9 mouse cellular contexts compared by ENCODE assay signal in genomic region chr5:108677605-108678295, GRCm38 (mm10). TPM values are rescaled to one million over a fixed set of nuclear protein-coding genes. Genes with fewer than 3 reads are reported as not detected.
DNase-seq lines count a peak whose midpoint lies in the region; ATAC-seq and TF ChIP-seq lines count a peak whose summit lies in the region.
"Had no signal": no experiment of that assay in that cellular context is flagged by ENCODE, and none has a peak within 500 bp of the region (broad histone marks: within the 10 kb centered on the region; RNA-seq: fewer than 3 reads in every experiment).

No protein-coding gene starts in this region.

- TF ChIP-seq CTCF in kidney, adult 2 months (conservative IDR thresholded peaks at IDR 0.05; ENCODE audit: insufficient read depth, insufficient read length, low read depth, low read length), result no peak

- H3K36me3 ChIP-seq in kidney, adult 2 months (ENCODE audit: control insufficient read depth, insufficient read depth, low read length), result no peaks in the 10 kb centered on the region
- H3K36me3 ChIP-seq in limb, embryonic 10.5 days, result 0 out of 2 replicates have a peak, but pooled peaks cover 10% of the 10 kb centered on the region
- H3K36me3 ChIP-seq in midbrain, embryonic 15.5 days (replicated peaks), result no peaks in the 10 kb centered on the region

- no peak for TF ChIP-seq POLR2A in kidney, adult 2 months (IDR thresholded peaks at IDR 0.05; ENCODE audit: low read depth, low read length)

- WGBS in kidney, adult 2 months, result 12% methylated on average over 25 of the region's 25 CpGs
- WGBS in limb, embryonic 10.5 days, result 5% methylated on average over 25 of the region's 25 CpGs
- WGBS in midbrain, embryonic 15.5 days, result 2% methylated on average over 25 of the region's 25 CpGs

- H3K9ac ChIP-seq in midbrain, embryonic 15.5 days, result peak overlapping the region; percentile 47

- H3K4me2 ChIP-seq in midbrain, embryonic 15.5 days, result peak overlapping the region; percentile 65

- H3K27ac ChIP-seq in kidney, adult 2 months (ENCODE audit: insufficient read depth, low read depth, low read length), result peak overlapping the region; percentile 90
- H3K27ac ChIP-seq in limb, embryonic 10.5 days, result peak overlapping the region; percentile 86
- peak overlapping the region; percentile 92 for H3K27ac ChIP-seq in midbrain, embryonic 15.5 days

- DNase-seq in adrenal gland, adult (ENCODE audit: inconsistent age in 2 of 2, low spot score in 1 of 2), result peak; percentile 64 to 79
- DNase-seq in adrenal gland, adult 8-10 months, result no peak
- peak; percentile 85 to 86 for DNase-seq in cerebellum, postnatal 10 days
- DNase-seq in frontal cortex, adult 2 months (ENCODE audit: extremely low spot score in 1 of 2, low spot score in 1 of 2), result peak; percentile 80 to 85
- peak; percentile 69 for DNase-seq in kidney, adult 2 months
- peak; percentile 76 for DNase-seq in limb, embryonic 10.5 days (ENCODE audit: low spot score)
- no peak for DNase-seq in ovary, postnatal 10 days (ENCODE audit: low spot score)

- H3K27me3 ChIP-seq in kidney, adult 2 months (replicated peaks; ENCODE audit: control insufficient read depth, insufficient read depth, low read length), result no peaks in the 10 kb centered on the region
- H3K27me3 ChIP-seq in limb, embryonic 10.5 days (ENCODE audit: low read depth, poor library complexity, severe bottlenecking), result no peaks in the 10 kb centered on the region
- no peaks in the 10 kb centered on the region for H3K27me3 ChIP-seq in midbrain, embryonic 15.5 days (replicated peaks)

- no peaks in the 10 kb centered on the region for H3K9me3 ChIP-seq in limb, embryonic 10.5 days (replicated peaks)
- no peaks in the 10 kb centered on the region for H3K9me3 ChIP-seq in midbrain, embryonic 15.5 days

- H3K4me3 ChIP-seq in kidney, adult 2 months (ENCODE audit: insufficient read depth, low read depth, low read length), result peak overlapping the region; percentile 36; the same call in 1 of the 2 replicates
- peak overlapping the region; percentile 49 for H3K4me3 ChIP-seq in limb, embryonic 10.5 days
- H3K4me3 ChIP-seq in midbrain, embryonic 15.5 days, result peak overlapping the region; percentile 35

- ATAC-seq in midbrain, embryonic 15.5 days (replicated peaks), result peak; percentile 92

- H3K4me1 ChIP-seq in kidney, adult 2 months (ENCODE audit: control insufficient read depth, insufficient read depth, low read length), result peaks cover 22% of the 10 kb centered on the region
- peaks cover 19% of the 10 kb centered on the region for H3K4me1 ChIP-seq in limb, embryonic 10.5 days
- H3K4me1 ChIP-seq in midbrain, embryonic 15.5 days, result peaks cover 16% of the 10 kb centered on the region

RNA-seq across cellular contexts. Expression of gene Slc26a1, which starts 2.4 kb away (rescaled TPM):
- total RNA-seq in adrenal gland, adult 8-10 months (2022), result under 1 TPM; 0.14 to 0.46 (median 0.19) TPM
- 1.4 and 1.7 TPM in 2 replicates for polyA plus RNA-seq in frontal cortex, adult 2 months (2012; rRNA removed)
- 257 and 309 TPM in 2 replicates for polyA plus RNA-seq in kidney, adult 2 months (2012; rRNA removed)
- polyA plus RNA-seq in limb, embryonic 10.5 days (2016; fragmentation: Nextera tagmentation; extraction: Ambion mirVana), result 0.43 and 0.61 TPM in 2 replicates
- polyA plus RNA-seq in midbrain, embryonic 15.5 days (2015; fragmentation: Nextera tagmentation; extraction: Ambion mirVana), result 4.0 and 4.1 TPM in 2 replicates
- polyA plus RNA-seq: large intestine, adult 2 months had no signal

RNA-seq across cellular contexts. Expression of gene Dgkq, which starts 8.3 kb away (rescaled TPM):
- 10 to 100 TPM; 15.3 to 39.9 (median 31.0) TPM for total RNA-seq in adrenal gland, adult 8-10 months (2022)
- polyA plus RNA-seq in frontal cortex, adult 2 months (2012; rRNA removed), result 52.4 and 59.1 TPM in 2 replicates
- polyA plus RNA-seq in kidney, adult 2 months (2012; rRNA removed), result 27.9 and 34.8 TPM in 2 replicates
- 10.6 and 13.4 TPM in 2 replicates for polyA plus RNA-seq in limb, embryonic 10.5 days (2016; fragmentation: Nextera tagmentation; extraction: Ambion mirVana)
- polyA plus RNA-seq in midbrain, embryonic 15.5 days (2015; fragmentation: Nextera tagmentation; extraction: Ambion mirVana), result 33.9 and 36.7 TPM in 2 replicates

RNA-seq across cellular contexts. Expression of gene Fgfrl1, which starts 14.4 kb away (rescaled TPM):
- 10 to 100 TPM; 29.5 to 52.6 (median 34.7) TPM for total RNA-seq in adrenal gland, adult 8-10 months (2022)
- polyA plus RNA-seq in frontal cortex, adult 2 months (2012; rRNA removed), result 38.9 and 42.3 TPM in 2 replicates
- polyA plus RNA-seq in kidney, adult 2 months (2012; rRNA removed), result 65.1 and 74.8 TPM in 2 replicates
- polyA plus RNA-seq in limb, embryonic 10.5 days (2016; fragmentation: Nextera tagmentation; extraction: Ambion mirVana), result 35.9 and 43.1 TPM in 2 replicates
- polyA plus RNA-seq in midbrain, embryonic 15.5 days (2015; fragmentation: Nextera tagmentation; extraction: Ambion mirVana), result 5.5 and 6.0 TPM in 2 replicates

RNA-seq across cellular contexts. Expression of gene Idua, which starts 17.6 kb away (rescaled TPM):
- total RNA-seq in adrenal gland, adult 8-10 months (2022), result 10 to 100 TPM; 17.5 to 31.1 (median 22.6) TPM
- 29.2 and 29.7 TPM in 2 replicates for polyA plus RNA-seq in frontal cortex, adult 2 months (2012; rRNA removed)
- polyA plus RNA-seq in kidney, adult 2 months (2012; rRNA removed), result 9.1 and 12.7 TPM in 2 replicates
- polyA plus RNA-seq in limb, embryonic 10.5 days (2016; fragmentation: Nextera tagmentation; extraction: Ambion mirVana), result 9.6 and 11.8 TPM in 2 replicates
- 12.1 and 15.9 TPM in 2 replicates for polyA plus RNA-seq in midbrain, embryonic 15.5 days (2015; fragmentation: Nextera tagmentation; extraction: Ambion mirVana)

RNA-seq across cellular contexts. Expression of gene Tmem175, which starts 48.2 kb away (rescaled TPM):
- total RNA-seq in adrenal gland, adult 8-10 months (2022), result 10 to 100 TPM; 27.3 to 34.7 (median 31.8) TPM
- 63.1 and 66.6 TPM in 2 replicates for polyA plus RNA-seq in frontal cortex, adult 2 months (2012; rRNA removed)
- polyA plus RNA-seq in kidney, adult 2 months (2012; rRNA removed), result 67.1 and 76.4 TPM in 2 replicates
- 12.3 and 15.7 TPM in 2 replicates for polyA plus RNA-seq in limb, embryonic 10.5 days (2016; fragmentation: Nextera tagmentation; extraction: Ambion mirVana)
- polyA plus RNA-seq in midbrain, embryonic 15.5 days (2015; fragmentation: Nextera tagmentation; extraction: Ambion mirVana), result 25.3 and 26.6 TPM in 2 replicates

Comparison
In these comparisons a context has a peak if more than half of its experiments do, and no peak if none do; other contexts are left out.
1. DNase-seq: peak in adrenal gland, adult (2 of 2), cerebellum, postnatal 10 days (2 of 2), frontal cortex, adult 2 months (2 of 2), kidney, adult 2 months (single experiment) and limb, embryonic 10.5 days (single experiment); none in adrenal gland, adult 8-10 months (single experiment) and ovary, postnatal 10 days (single experiment).
2. RNA of gene Slc26a1, which starts 2.4 kb away (polyA plus RNA-seq): 257 to 309 TPM in kidney, adult 2 months; 4.0 to 4.1 TPM in midbrain, embryonic 15.5 days, 1.4 to 1.7 TPM in frontal cortex, adult 2 months and 0.43 to 0.61 TPM in limb, embryonic 10.5 days; every median in the first group is over 10 times any median in the second.
3. Peak in every context shown above with its lines, with median percentiles within 50 percentile points of each other: H3K27ac ChIP-seq and H3K4me3 ChIP-seq.